Mouse (Mus musculus) kidney, adult 18-20 months (tissue): ENCODE data around the gene Rcan1.
A peak's percentile ranks its signal among the peaks of the same experiment; 100 is the strongest.
"Not testable (repeated sequence)": the region's sequence is repeated elsewhere in the genome, so short reads cannot be mapped to it uniquely, and the experiment has no call there.

Source experiments
- DNase-seq: peaks from one replicate; pipeline ENCODE4 v3.0.0; 2021

Gene Rcan1

GRCm38 (mm10) chr16:92428197-92428950, 42.3 kb downstream of the Rcan1 start:
- peak; percentile 39 for DNase-seq

DNA sequence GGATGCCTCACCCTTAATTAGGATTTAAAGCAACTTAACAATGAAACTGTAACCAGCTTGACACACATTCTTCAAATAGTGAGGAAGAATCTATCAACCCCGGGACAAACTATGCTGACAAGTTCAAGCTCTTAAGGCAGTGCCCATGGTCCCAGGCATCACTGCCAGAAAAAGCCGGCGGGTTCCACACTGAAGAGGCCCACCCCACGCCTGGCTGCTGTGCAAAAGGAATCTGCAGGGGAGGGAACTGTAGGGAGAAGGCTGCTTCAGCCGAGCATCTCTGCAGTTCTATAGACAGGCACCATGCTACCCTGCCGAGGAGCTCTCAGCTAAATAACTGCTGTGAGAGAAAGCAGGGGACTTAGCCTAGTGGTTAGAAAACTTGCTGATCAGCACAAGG, 44.0 kb downstream of the Rcan1 start:
- no peak for DNase-seq

- DNase-seq: no peak
Observed at GRCm38 (mm10) chr16:92425875-92426274, 44.8 kb downstream of the Rcan1 start.

- peak; percentile 68 for DNase-seq
Observed at GRCm38 (mm10) chr16:92423363-92423762, 47.3 kb downstream of the Rcan1 start.

DNA sequence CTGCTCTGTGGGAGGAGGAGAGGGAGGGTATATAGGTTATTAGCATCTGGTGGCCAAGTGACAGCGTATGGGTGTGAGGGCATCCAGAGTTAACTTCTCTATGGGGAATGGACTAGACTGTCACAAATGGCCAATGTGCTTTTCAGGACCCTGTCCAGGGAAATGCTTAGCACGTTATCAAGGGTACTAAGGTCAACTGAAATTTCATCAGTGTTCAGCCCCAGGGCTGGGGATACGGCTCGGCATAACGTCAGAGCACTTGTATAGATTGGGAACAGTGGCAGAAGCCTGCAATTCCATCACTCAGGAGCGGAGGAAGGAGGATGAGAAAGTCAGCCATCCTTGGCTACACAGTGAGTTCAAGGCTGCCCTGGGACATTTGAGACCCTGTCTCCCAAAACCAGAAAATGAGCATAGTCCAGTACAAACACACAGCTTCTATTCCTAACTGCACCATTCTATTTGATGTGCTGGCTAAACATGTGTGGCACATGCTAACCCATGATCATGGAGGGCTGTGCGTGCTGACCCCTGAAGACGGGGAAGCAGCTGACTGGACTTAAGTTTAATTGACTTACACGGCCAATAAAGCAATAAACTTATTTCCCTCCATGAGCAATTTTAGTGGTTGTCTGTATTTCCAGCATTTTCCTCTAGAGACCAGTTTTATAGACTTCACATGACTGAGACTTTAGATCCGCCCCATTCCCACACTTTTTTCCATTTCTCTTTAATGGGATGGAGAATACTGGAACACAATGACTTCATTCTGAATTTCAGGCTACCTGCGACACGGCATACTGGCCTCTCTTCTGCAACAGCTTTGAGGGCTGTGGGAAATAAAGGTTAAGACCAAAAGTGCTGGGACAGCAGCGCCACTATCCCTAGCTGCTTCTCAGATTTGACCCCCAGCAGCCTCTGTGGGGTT, 48.0 kb downstream of the Rcan1 start:
- no peak for DNase-seq

- peak; percentile 48 for DNase-seq
Observed at GRCm38 (mm10) chr16:92421147-92421934, 49.3 kb downstream of the Rcan1 start.

DNA sequence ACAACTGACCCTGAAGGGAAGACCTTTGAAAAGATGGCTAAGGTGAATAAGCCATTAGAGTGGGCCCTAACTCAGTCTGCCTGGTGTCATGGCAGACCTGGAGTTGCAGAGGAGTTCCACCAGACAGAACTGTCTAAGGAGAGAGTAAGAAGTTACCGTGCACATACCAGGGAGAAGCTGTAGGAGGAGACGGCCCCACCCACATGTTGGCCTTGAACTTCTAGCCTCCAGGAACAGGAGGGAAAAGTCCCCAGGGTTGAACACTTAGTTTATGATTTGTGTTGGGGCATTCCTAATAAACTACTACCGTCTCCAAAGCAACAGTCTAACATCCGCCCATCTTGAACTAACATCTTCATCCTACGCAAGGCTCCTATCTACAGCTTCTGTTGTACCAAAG, 50.0 kb downstream of the Rcan1 start:
- no peak for DNase-seq

DNA sequence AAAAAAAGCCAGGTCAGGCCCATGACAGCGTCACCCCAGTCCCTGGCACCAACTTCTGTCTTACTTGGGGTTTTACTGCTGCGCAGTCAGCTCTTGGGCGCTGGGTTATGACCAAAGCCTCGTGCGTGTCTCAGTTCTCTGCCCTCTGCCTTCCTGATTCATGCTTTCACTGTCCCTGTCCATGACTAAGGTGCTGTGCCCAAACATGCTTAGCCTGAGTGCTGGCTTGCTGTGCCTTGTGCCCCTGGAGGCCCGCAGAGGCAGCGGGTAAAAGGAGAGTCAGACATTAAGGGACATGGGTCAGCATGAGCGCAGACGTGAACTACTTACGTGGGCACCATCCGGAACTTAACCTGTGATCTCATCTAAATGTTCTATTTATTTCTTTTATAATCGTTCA, 51.6 kb downstream of the Rcan1 start:
- DNase-seq: no peak

DNA sequence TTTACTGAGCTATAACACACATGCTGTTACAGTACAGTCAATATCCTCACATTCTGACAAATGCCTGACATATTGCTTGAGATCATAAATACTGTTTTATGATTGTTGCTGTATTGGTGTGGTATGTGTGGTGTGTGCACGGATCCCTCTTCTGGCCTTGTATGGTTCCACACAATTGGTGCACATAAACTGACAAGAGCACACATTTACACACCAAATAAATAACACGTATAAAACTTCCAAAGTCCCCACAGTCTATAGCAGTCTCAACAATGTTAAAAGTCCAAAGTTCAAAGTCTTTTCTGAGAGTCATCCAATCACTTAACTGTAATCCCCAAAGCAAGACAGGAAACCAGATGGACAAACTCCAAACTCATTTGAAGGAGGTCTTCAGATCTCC, 53.4 kb downstream of the Rcan1 start:
- DNase-seq: no peak

DNA sequence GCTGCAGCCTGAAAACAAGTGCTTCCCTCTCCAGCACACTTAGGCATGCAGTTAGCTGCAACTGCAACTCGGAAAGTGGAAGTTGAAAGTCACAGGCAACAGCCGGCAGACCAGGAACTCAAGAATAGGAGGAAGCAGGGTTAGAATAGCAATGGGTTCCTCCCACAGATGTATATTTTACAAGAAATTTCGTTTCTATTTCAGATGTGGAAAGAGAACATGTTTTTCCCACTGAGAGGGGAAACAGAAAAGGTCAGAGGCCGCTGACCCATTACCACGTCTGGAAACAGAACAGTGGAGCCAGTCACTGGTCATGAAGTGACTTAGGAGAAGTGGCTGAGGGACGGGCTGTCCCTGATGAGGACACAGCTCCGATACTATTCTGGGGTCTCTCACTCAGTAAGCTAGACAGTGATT, 55.0 kb downstream of the Rcan1 start:
- no peak for DNase-seq

- not testable (repeated sequence) for DNase-seq
Observed at GRCm38 (mm10) chr16:92415038-92415437, 55.6 kb downstream of the Rcan1 start.

DNA sequence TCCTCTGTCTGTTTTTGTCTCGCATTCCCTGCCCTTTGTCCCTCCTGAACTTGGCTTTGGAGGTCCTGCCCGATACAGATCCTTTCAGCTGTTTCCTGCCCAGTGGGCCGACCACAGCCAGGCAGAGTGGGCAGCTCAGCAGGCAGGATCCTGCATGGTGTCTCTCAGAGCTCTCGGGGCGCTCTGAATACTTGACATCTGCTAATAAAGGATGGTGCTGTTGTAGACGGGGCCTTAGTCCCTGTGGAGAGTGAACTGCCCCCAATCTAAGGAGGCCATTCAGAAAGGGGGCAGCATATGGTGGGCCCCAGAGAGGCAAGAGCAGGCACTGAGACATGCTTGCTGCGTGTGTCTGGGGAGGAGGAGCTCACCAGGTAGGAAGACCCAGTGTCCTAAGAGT, 57.8 kb downstream of the Rcan1 start:
- no peak for DNase-seq

GRCm38 (mm10) chr16:92411981-92412706, 58.5 kb downstream of the Rcan1 start:
- no peak for DNase-seq

- DNase-seq: no peak
Observed at GRCm38 (mm10) chr16:92410344-92410743, 60.3 kb downstream of the Rcan1 start.

GRCm38 (mm10) chr16:92407883-92408282, 62.8 kb downstream of the Rcan1 start:
- DNase-seq: peak; percentile 52

DNA sequence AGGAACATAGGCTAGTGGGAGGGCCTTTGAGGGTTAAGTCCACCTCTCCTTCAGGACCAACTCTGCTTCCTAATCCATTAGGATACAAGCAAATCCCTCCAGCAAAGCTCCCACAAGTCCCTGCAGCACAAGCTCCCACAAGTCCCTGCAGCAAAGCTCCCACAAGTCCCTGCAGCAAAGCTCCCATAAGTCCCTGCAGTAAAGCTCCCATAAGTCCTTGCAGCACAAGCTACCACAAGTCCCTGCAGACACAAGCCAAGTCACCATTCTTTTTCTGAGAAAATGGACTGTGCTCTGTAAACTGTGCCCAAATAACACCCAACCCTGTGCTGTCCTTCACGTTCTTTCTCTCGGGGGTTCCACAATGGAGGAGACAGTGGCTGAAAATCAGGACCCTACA, 66.5 kb downstream of the Rcan1 start:
- DNase-seq: no peak

- no peak for DNase-seq
Observed at GRCm38 (mm10) chr16:92403069-92403468, 67.6 kb downstream of the Rcan1 start.

- DNase-seq: no peak
Observed at GRCm38 (mm10) chr16:92402216-92402615, 68.5 kb downstream of the Rcan1 start.

GRCm38 (mm10) chr16:92401206-92401605, 69.5 kb downstream of the Rcan1 start:
- DNase-seq: no peak

GRCm38 (mm10) chr16:92399490-92400458, 70.9 kb downstream of the Rcan1 start:
- peak; percentile 95 for DNase-seq

- DNase-seq: no peak
Observed at GRCm38 (mm10) chr16:92398574-92399118, 72.0 kb downstream of the Rcan1 start.
